Mouse (Mus musculus) testis, adult 2 months (tissue): ENCODE measurements around the gene Mfap3l. TPM values are rescaled to one million over a fixed set of nuclear protein-coding genes. Genes with fewer than 3 reads are reported as not detected.

Experiments
- H3K27ac ChIP-seq: fragments of 200-500 bp; 2 replicates; pipeline ENCODE4 v1.5.1; 2012; ENCODE audit warnings: low read depth, low read length; ENCODE audit not compliant: control insufficient read depth, insufficient read depth
- H3K27me3 ChIP-seq: fragments of 200-500 bp; 2 replicates; pipeline ENCODE4 v1.6.1; 2012; ENCODE audit warnings: mild to moderate bottlenecking, low read length, moderate library complexity; ENCODE audit not compliant: control insufficient read depth, insufficient read depth
- H3K36me3 ChIP-seq: fragments of 200-500 bp; 2 replicates; pipeline ENCODE4 v1.6.1; 2012; ENCODE audit warnings: mild to moderate bottlenecking, low read length; ENCODE audit not compliant: control insufficient read depth, insufficient read depth
- H3K4me1 ChIP-seq: fragments of 200-500 bp; 2 replicates; pipeline ENCODE4 v1.6.1; 2012; ENCODE audit warnings: low read length; ENCODE audit not compliant: control insufficient read depth, insufficient read depth
- H3K4me3 ChIP-seq: fragments of 200-500 bp; 2 replicates; pipeline ENCODE4 v1.5.1; 2012; ENCODE audit warnings: low read depth, mild to moderate bottlenecking, low read length, moderate library complexity, mixed read lengths; ENCODE audit not compliant: control insufficient read depth
- CTCF ChIP-seq: fragments of 200-500 bp; IDR thresholded peaks from 2 replicates; pipeline ENCODE4 v1.5.1; 2012; ENCODE audit warnings: low read depth, mild to moderate bottlenecking, inconsistent platforms, low read length, moderate library complexity; ENCODE audit not compliant: control insufficient read depth, insufficient read depth, insufficient replicate concordance
- POLR2A ChIP-seq: fragments of 200-500 bp; IDR thresholded peaks from 2 replicates; pipeline ENCODE4 v1.6.1; 2012; ENCODE audit warnings: low read depth, mild to moderate bottlenecking, inconsistent platforms, low read length, moderate library complexity; ENCODE audit not compliant: control insufficient read depth
- polyA plus RNA-seq: library from polyadenylated mRNA; depleted of rRNA; stranded (reverse); fragments of >200 nt; gene quantifications from 2 replicates; pipeline ENCODE4 v1.2.3, GENCODE M21; 2012; rRNA removed

Mfap3l gene
- polyA plus RNA-seq, 1 experiment: 210 TPM

- Histone ChIP-seq H3K36me3 (no peaks in the 10 kb centered on the region), H3K4me1 (no peaks in the 10 kb centered on the region), H3K27me3 (no peaks in the 10 kb centered on the region), H3K27ac (no peak overlapping the region), H3K4me3 (no peak overlapping the region)
- TF ChIP-seq POLR2A: no peak
- no peak for TF ChIP-seq CTCF
Measured at GRCm38 (mm10) chr8:60665821-60666220, 33.2 kb downstream of the Mfap3l start.

- Histone ChIP-seq H3K36me3 (no peaks in the 10 kb centered on the region), H3K4me3 (no peak overlapping the region), H3K27me3 (no peaks in the 10 kb centered on the region), H3K4me1 (no peaks in the 10 kb centered on the region), H3K27ac (no peak overlapping the region)
- TF ChIP-seq POLR2A: no peak
- no peak for TF ChIP-seq CTCF
Measured at GRCm38 (mm10) chr8:60666852-60667251, 34.2 kb downstream of the Mfap3l start.

- no peaks in the 10 kb centered on the region for H3K4me1 ChIP-seq
- no peak overlapping the region for H3K27ac ChIP-seq
- H3K27me3 ChIP-seq: no peaks in the 10 kb centered on the region
- no peaks in the 10 kb centered on the region for H3K36me3 ChIP-seq
- TF ChIP-seq CTCF: no peak
- TF ChIP-seq POLR2A: no peak
- H3K4me3 ChIP-seq: no peak overlapping the region
Measured at GRCm38 (mm10) chr8:60678590-60678989, 46.0 kb downstream of the Mfap3l start.

- Histone ChIP-seq H3K36me3 (no peaks in the 10 kb centered on the region), H3K27me3 (no peaks in the 10 kb centered on the region), H3K4me1 (no peaks in the 10 kb centered on the region), H3K27ac (no peak overlapping the region), H3K4me3 (no peak overlapping the region)
- no peak for TF ChIP-seq POLR2A
- no peak for TF ChIP-seq CTCF
Measured at GRCm38 (mm10) chr8:60681811-60682210, 49.2 kb downstream of the Mfap3l start.

- Histone ChIP-seq H3K4me3 (no peak overlapping the region), H3K4me1 (no peaks in the 10 kb centered on the region), H3K27ac (no peak overlapping the region), H3K27me3 (no peaks in the 10 kb centered on the region), H3K36me3 (no peaks in the 10 kb centered on the region)
- no peak for TF ChIP-seq CTCF
- no peak for TF ChIP-seq POLR2A
Measured at GRCm38 (mm10) chr8:60682340-60682739, 49.7 kb downstream of the Mfap3l start.

GRCm38 (mm10) chr8:60711516-60712086 is 79.0 kb downstream of the Mfap3l start:
- Histone ChIP-seq H3K27ac (no peak overlapping the region), H3K4me3 (no peak overlapping the region), H3K36me3 (no peaks in the 10 kb centered on the region), H3K27me3 (no peaks in the 10 kb centered on the region), H3K4me1 (no peaks in the 10 kb centered on the region)
- TF ChIP-seq CTCF: no peak

GRCm38 (mm10) chr8:60714724-60715123 is 82.1 kb downstream of the Mfap3l start:
- H3K36me3 ChIP-seq: no peaks in the 10 kb centered on the region
- TF ChIP-seq CTCF: no peak
- H3K27ac ChIP-seq: no peak overlapping the region
- H3K27me3 ChIP-seq: no peaks in the 10 kb centered on the region
- H3K4me1 ChIP-seq: no peaks in the 10 kb centered on the region
- H3K4me3 ChIP-seq: no peak overlapping the region

- Histone ChIP-seq H3K27me3 (no peaks in the 10 kb centered on the region), H3K27ac (no peak overlapping the region), H3K4me3 (no peak overlapping the region), H3K4me1 (no peaks in the 10 kb centered on the region), H3K36me3 (no peaks in the 10 kb centered on the region)
- TF ChIP-seq POLR2A (no peak), CTCF (no peak)
Measured at GRCm38 (mm10) chr8:60718692-60719091, 86.1 kb downstream of the Mfap3l start.

Other genes with a start within 250 kb of the Mfap3l start
- gene Gm10283, start 129.6 kb upstream of the Mfap3l start, polyA plus RNA-seq: not detected in 2 replicates
- gene Aadat, start 126.9 kb upstream of the Mfap3l start, polyA plus RNA-seq: 0.06 and 0.28 TPM in 2 replicates